Mouse (Mus musculus) E14TG2a.4 (cell line): Measurements from ENCODE around the gene Kat7.
A peak's percentile ranks its signal among the peaks of the same experiment; 100 is the strongest.

Experiments
- H3K27me3 ChIP-seq: 2 replicates; pipeline ENCODE4 v1.6.1; 2014; ENCODE audit warnings: low read length, control low read depth; ENCODE audit not compliant: insufficient read depth
- H3K36me3 ChIP-seq: 2 replicates; pipeline ENCODE4 v1.6.1; 2014; ENCODE audit warnings: low read length, control low read depth; ENCODE audit not compliant: insufficient read depth
- H3K4me1 ChIP-seq: replicated peaks from 2 replicates; pipeline ENCODE4 v1.6.1; 2014; ENCODE audit warnings: low read depth, low read length, control low read depth
- H3K4me3 ChIP-seq: replicated peaks from 2 replicates; pipeline ENCODE4 v1.5.1; 2014; ENCODE audit warnings: mild to moderate bottlenecking, low read length
- H3K9me3 ChIP-seq: 2 replicates; pipeline ENCODE4 v1.6.1; 2014; ENCODE audit warnings: low read length, control low read depth
- CTCF ChIP-seq: conservative IDR thresholded peaks from 2 replicates; pipeline ENCODE4 v1.5.1; 2014; ENCODE audit warnings: low read length
- NANOG ChIP-seq: IDR thresholded peaks from 2 replicates; pipeline ENCODE4 v1.6.1; 2014; ENCODE audit warnings: borderline replicate concordance, low read length, mixed read lengths
- POU5F1 ChIP-seq: IDR thresholded peaks from 2 replicates; pipeline ENCODE4 v1.6.1; 2014; ENCODE audit warnings: low read length, borderline replicate concordance

Gene Kat7

DNA sequence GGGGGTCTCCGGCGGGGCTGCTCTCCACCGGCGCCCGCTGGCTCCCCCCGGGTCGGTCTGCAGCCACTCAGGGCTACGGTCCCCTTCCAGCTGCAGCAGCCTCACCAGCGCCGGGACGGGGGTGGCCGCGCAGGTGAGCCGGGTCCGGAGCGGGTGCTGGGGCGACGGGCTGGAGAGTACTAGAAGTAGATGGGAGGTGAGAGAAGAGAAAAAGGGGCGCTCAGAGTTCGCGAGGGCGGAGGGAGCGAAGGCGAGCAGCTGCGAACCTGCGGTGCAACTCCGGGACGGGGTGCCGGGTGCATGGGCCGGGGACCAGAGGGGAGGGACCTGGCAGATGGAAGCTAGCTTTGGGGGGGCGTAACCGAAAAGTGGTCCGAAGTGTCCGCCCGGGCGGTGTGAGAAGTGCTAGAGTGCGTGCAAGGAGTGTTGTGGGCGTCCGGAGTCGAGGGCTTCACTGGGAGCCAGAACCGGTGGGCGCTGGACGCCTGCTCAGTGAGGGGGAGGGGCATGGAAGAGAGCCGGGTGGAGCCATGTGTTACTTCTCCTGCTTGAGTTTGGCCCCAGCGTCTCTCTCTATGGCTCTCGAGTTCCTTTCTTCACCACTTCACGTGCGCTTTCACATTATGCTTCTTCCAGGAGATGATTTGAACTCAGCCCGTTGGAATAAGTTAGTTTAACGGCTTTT, 27.2 kb upstream of the Kat7 start:
- H3K4me3 ChIP-seq: peak overlapping the region; percentile 97
- no peaks in the 10 kb centered on the region for H3K27me3 ChIP-seq
- H3K36me3 ChIP-seq: peaks cover 41% of the 10 kb centered on the region
- H3K9me3 ChIP-seq: no peaks in the 10 kb centered on the region
- TF ChIP-seq POU5F1 (no peak), NANOG (no peak), CTCF (no peak)
- peaks cover 54% of the 10 kb centered on the region for H3K4me1 ChIP-seq

DNA sequence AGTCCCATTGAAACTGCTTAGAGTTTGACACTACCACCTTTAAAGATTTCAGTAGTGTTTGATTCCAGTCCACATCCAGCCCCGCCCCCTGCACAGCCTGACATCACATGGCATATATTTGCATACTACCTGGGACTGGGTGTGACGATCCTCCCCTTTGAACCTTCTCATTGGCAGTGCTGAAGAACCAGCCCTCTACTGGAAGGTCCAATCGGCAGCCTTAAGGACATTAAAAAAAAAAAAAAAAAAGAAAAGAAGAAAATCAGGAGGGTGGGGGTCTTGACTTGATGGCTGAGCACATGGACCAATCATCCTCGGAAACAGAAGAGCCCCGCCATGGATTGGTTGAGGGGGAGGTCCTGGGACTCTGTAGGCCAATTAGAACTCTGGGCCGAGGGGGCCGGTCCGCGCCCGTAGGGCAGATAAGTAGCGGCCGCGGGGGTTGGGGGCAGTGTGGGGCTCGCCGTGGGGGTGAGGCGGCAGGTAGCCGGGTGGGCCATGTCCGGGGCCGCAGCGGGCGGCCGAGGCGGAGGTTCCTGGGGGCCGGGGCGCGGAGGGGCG, 26.6 kb upstream of the Kat7 start, which contains the start of gene Fam117a:
Fam117a (plus strand) TSS at position 451 of the 561 bp plus-strand sequence.
- peaks cover 34% of the 10 kb centered on the region for H3K36me3 ChIP-seq
- H3K9me3 ChIP-seq: no peaks in the 10 kb centered on the region
- H3K4me3 ChIP-seq: peak within 1 kb of the TSS; percentile 97
- TF ChIP-seq NANOG: no peak
- peaks cover 55% of the 10 kb centered on the region for H3K4me1 ChIP-seq
- no peaks in the 10 kb centered on the region for H3K27me3 ChIP-seq

DNA sequence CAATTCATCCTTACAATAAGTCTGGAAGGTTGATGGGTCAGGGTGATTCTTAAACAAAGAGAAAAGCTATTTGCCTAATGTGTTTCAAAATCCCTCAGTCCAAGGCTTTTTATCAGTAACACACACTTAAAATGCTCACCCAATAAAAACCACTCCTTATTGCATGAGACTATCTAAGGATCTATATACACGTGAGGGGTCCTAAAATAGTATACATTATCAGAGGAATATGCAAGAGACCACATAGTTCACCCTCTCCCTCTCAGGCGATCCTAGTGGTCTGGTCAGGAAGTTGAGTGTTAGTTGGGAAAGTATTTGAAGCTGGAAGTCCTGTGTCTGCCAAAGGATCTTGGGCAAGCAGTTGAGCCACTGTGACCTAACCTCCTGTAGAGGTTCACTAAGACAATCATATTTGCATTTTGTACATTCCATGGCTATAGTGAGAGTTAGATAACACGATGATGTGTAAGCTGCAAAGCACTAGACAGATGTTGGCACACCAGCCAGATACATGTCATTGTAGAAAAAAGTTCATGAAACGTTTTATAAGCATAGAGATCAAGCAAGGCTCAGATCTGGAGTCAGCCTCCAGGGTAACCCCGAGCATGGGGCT, 24.5 kb upstream of the Kat7 start:
- peaks cover 14% of the 10 kb centered on the region for H3K36me3 ChIP-seq

DNA sequence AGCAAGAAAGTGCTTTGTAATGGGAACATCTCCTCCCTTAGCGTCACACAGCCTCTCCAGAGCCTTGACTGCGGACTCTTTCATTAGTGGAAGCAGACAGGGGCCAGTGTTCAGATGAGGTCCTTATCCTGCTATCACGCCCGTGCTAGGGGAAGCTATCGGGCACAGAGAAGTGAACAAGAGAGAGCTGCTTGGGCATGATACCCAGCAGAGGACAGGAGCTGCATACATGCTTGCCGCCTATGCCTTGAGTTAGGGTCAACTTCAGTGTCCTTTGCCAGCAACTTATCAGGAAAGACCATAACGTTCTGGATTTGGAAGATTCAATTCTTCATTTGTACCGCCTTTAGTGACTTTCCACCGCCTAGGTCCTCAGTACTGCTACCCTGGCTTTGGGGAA, 23.8 kb upstream of the Kat7 start:
- Histone ChIP-seq H3K9me3 (no peaks in the 10 kb centered on the region), H3K4me3 (peak overlapping the region; percentile 39; the same call in 1 of the 2 replicates), H3K4me1 (peaks cover 28% of the 10 kb centered on the region), H3K27me3 (no peaks in the 10 kb centered on the region), H3K36me3 (peaks cover 7% of the 10 kb centered on the region)
- TF ChIP-seq CTCF (no peak), POU5F1 (no peak), NANOG (no peak)

More for the DNA sequence above, 24.5 kb upstream of the Kat7 start:
- no peaks in the 10 kb centered on the region for H3K27me3 ChIP-seq
- H3K9me3 ChIP-seq: no peaks in the 10 kb centered on the region
- no peak overlapping the region for H3K4me3 ChIP-seq
- TF ChIP-seq POU5F1: no peak
- no peak for TF ChIP-seq CTCF
- H3K4me1 ChIP-seq: peaks cover 35% of the 10 kb centered on the region

DNA sequence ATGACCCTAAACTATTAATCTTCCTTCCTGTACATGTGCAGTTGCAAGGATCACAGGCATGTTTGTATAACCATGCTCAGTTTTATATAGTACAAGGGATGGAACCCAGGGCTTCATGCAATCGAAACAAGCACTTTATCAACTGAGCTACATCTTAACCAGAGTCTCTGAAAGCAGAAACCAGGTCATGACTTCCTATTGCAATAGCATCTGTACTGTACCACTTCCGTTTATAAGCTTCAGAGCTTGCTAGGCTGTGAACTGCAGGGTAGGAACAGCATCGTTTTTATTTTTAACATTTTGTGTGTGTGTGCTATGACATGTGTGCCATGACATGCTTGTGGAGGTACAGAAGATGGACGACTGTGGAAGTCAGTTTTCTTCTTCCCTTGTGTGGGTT, 23.2 kb upstream of the Kat7 start:
- Histone ChIP-seq H3K9me3 (no peaks in the 10 kb centered on the region), H3K4me1 (peaks cover 28% of the 10 kb centered on the region), H3K4me3 (no peak overlapping the region), H3K36me3 (peaks cover under 1% of the 10 kb centered on the region; the same call in 1 of the 2 replicates), H3K27me3 (no peaks in the 10 kb centered on the region)
- no peak for TF ChIP-seq POU5F1
- no peak for TF ChIP-seq CTCF
- TF ChIP-seq NANOG: no peak

DNA sequence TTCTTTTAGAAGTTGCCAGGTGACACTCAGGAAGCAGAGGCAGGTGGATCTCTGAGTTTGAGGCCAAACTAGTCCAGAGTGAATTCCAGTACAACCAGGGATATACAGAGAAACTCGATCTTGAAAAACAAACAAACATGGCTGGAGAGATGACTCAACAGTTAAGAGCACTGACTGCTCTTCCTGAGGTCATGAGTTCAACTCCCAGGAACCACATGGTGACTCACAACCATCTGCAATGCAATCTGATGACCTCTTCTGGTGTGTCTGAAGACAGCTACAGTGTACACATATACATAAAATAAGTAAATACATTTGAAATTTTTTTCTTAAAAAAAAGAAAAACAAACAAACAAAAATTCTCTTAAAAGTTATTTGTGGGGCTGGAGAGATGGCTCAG, 20.6 kb upstream of the Kat7 start:
- H3K27me3 ChIP-seq: peaks cover 5% of the 10 kb centered on the region; the same call in 1 of the 2 replicates
- no peaks in the 10 kb centered on the region for H3K9me3 ChIP-seq
- H3K36me3 ChIP-seq: no peaks in the 10 kb centered on the region
- TF ChIP-seq NANOG: no peak
- TF ChIP-seq CTCF: no peak
- TF ChIP-seq POU5F1: no peak
- no peak overlapping the region for H3K4me3 ChIP-seq
- peaks cover 18% of the 10 kb centered on the region for H3K4me1 ChIP-seq

DNA sequence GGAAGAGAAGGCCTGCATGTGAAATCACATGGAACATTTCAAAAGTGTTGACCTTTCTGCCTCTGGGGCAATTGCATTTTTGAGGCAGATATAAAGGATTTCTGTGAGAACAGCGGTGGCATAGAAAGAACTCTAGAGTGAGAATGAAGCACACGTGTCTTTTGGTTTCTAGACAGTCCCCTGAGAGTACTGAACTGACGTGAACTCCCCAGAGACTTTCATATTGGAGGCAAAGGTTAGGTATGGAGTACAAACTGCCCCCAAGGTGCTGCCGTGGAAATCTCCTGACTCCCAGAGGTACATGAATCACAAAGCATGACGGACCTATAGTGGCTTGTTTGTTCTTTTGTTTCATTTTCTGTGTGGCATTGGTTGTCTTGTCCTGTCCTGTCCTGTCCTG, 18.6 kb upstream of the Kat7 start:
- TF ChIP-seq NANOG: no peak
- TF ChIP-seq CTCF: no peak
- TF ChIP-seq POU5F1: no peak
- Histone ChIP-seq H3K4me1 (peaks cover 21% of the 10 kb centered on the region), H3K4me3 (no peak overlapping the region), H3K36me3 (no peaks in the 10 kb centered on the region), H3K27me3 (peaks cover 10% of the 10 kb centered on the region; the same call in 1 of the 2 replicates), H3K9me3 (no peaks in the 10 kb centered on the region)

DNA sequence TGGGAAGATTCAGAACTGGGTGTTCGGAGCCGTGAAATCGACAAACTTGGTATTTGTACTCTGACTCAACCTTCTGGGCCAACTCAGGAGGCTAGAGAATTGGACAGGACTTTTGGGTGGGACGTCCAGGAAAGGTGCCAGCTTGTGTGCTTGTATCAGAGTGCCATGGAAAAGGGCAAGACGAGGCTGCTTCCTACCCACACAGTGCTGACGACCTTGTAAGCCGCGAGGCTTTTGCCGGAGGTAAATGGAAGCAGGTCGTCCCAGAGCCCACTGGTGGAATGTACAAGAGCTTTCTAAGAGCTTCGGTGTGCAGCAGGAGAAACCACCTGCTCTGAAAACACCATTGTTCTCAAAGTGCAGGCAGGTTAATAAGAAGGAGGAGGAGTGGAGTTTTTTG, 16.2 kb upstream of the Kat7 start:
- H3K36me3 ChIP-seq: no peaks in the 10 kb centered on the region
- peaks cover 14% of the 10 kb centered on the region for H3K4me1 ChIP-seq
- H3K4me3 ChIP-seq: no peak overlapping the region
- no peaks in the 10 kb centered on the region for H3K9me3 ChIP-seq
- peaks cover 10% of the 10 kb centered on the region; the same call in 1 of the 2 replicates for H3K27me3 ChIP-seq
- no peak for TF ChIP-seq NANOG
- no peak for TF ChIP-seq CTCF
- no peak for TF ChIP-seq POU5F1
